Mouse (Mus musculus) ES-Bruce4 (cell line): ENCODE measurements around the gene Ipp. TPM values are rescaled to one million over a fixed set of nuclear protein-coding genes. Genes with fewer than 3 reads are reported as not detected.

Experiments used
- H3K27ac ChIP-seq: 2 replicates; pipeline ENCODE4 v1.5.1; 2012; ENCODE audit warnings: low read length, inconsistent platforms; ENCODE audit not compliant: insufficient read depth
- H3K27me3 ChIP-seq: 2 replicates; pipeline ENCODE4 v1.6.1; 2012; ENCODE audit warnings: mild to moderate bottlenecking, low read length, inconsistent platforms; ENCODE audit not compliant: control insufficient read depth, poor library complexity, insufficient read depth, severe bottlenecking
- H3K36me3 ChIP-seq: 2 replicates; pipeline ENCODE4 v1.6.1; 2012; ENCODE audit warnings: inconsistent platforms, mild to moderate bottlenecking, low read length, moderate library complexity; ENCODE audit not compliant: control insufficient read depth, poor library complexity, insufficient read depth, severe bottlenecking
- H3K4me1 ChIP-seq: one replicate; pipeline ENCODE4 v1.8.1; 2011; ENCODE audit warnings: low read length; ENCODE audit not compliant: control insufficient read depth, insufficient read depth
- H3K4me3 ChIP-seq: 2 replicates; pipeline ENCODE4 v1.5.1; 2011; ENCODE audit warnings: low read depth, mild to moderate bottlenecking, low read length
- H3K9ac ChIP-seq: 2 replicates; pipeline ENCODE4 v1.6.1; 2012; ENCODE audit warnings: low read depth, mild to moderate bottlenecking, inconsistent platforms; ENCODE audit not compliant: poor library complexity, severe bottlenecking
- H3K9me3 ChIP-seq: replicated peaks from 2 replicates; pipeline ENCODE4 v1.6.1; 2012; ENCODE audit warnings: mild to moderate bottlenecking, low read length, inconsistent platforms; ENCODE audit not compliant: control insufficient read depth, poor library complexity, insufficient read depth, severe bottlenecking
- CTCF ChIP-seq: IDR thresholded peaks from one replicate; pipeline ENCODE4 v1.8.1; 2011; ENCODE audit warnings: low read depth, low read length
- EP300 ChIP-seq: IDR thresholded peaks from 2 replicates; pipeline ENCODE4 v1.6.1; 2011; ENCODE audit warnings: low read depth, low read length; ENCODE audit not compliant: insufficient read depth
- POLR2A ChIP-seq: IDR thresholded peaks from one replicate; pipeline ENCODE4 v1.8.1; 2011; ENCODE audit warnings: low read length; ENCODE audit not compliant: insufficient read depth
- polyA plus RNA-seq: library from polyadenylated mRNA; stranded (reverse); fragments of >200 nt; gene quantifications from 2 replicates; pipeline ENCODE4 v1.2.4, GENCODE M21; 2011; ENCODE audit warnings: low read depth; ENCODE audit not compliant: missing spikeins, insufficient read depth, insufficient read length

The Ipp gene
- polyA plus RNA-seq, 1 experiment = 13.2 TPM

- no peaks in the 10 kb centered on the region for H3K27me3 ChIP-seq
- H3K4me3 ChIP-seq = no peak overlapping the region
- H3K9ac ChIP-seq = no peak overlapping the region
- no peaks in the 10 kb centered on the region for H3K36me3 ChIP-seq
- no peaks in the 10 kb centered on the region for H3K9me3 ChIP-seq
- no peak for TF ChIP-seq CTCF
- TF ChIP-seq POLR2A = no peak
- TF ChIP-seq EP300 = no peak
- no peak overlapping the region for H3K27ac ChIP-seq
- no peaks in the 10 kb centered on the region for H3K4me1 ChIP-seq
Measured at GRCm38 (mm10) chr4:116483476-116483875, 23.9 kb upstream of the Ipp start.

- no peaks in the 10 kb centered on the region for H3K27me3 ChIP-seq
Measured at GRCm38 (mm10) chr4:116491119-116491536, 16.2 kb upstream of the Ipp start.

GRCm38 (mm10) chr4:116491886-116492285 is 15.5 kb upstream of the Ipp start:
- TF ChIP-seq CTCF = no peak
- no peak for TF ChIP-seq POLR2A
- TF ChIP-seq EP300 = no peak
- Histone ChIP-seq H3K27me3 (no peaks in the 10 kb centered on the region), H3K36me3 (no peaks in the 10 kb centered on the region), H3K9me3 (no peaks in the 10 kb centered on the region), H3K9ac (no peak overlapping the region), H3K27ac (no peak overlapping the region), H3K4me1 (no peaks in the 10 kb centered on the region), H3K4me3 (no peak overlapping the region)

More at GRCm38 (mm10) chr4:116491119-116491536, 16.2 kb upstream of the Ipp start:
- Histone ChIP-seq H3K4me3 (no peak overlapping the region), H3K4me1 (no peaks in the 10 kb centered on the region), H3K27ac (no peak overlapping the region), H3K36me3 (no peaks in the 10 kb centered on the region), H3K9me3 (no peaks in the 10 kb centered on the region), H3K9ac (no peak overlapping the region)
- TF ChIP-seq POLR2A (no peak), EP300 (no peak)

- no peak overlapping the region for H3K4me3 ChIP-seq
- no peak for TF ChIP-seq POLR2A
- TF ChIP-seq EP300 = no peak
- TF ChIP-seq CTCF = no peak
- H3K27me3 ChIP-seq = no peaks in the 10 kb centered on the region
- no peaks in the 10 kb centered on the region for H3K36me3 ChIP-seq
- H3K4me1 ChIP-seq = no peaks in the 10 kb centered on the region
- no peaks in the 10 kb centered on the region for H3K9me3 ChIP-seq
- no peak overlapping the region for H3K9ac ChIP-seq
- H3K27ac ChIP-seq = no peak overlapping the region
Measured at GRCm38 (mm10) chr4:116492460-116492859, 14.9 kb upstream of the Ipp start.

GRCm38 (mm10) chr4:116493646-116494045 is 13.7 kb upstream of the Ipp start:
- H3K27ac ChIP-seq = no peak overlapping the region
- H3K4me3 ChIP-seq = no peak overlapping the region
- H3K4me1 ChIP-seq = no peaks in the 10 kb centered on the region
- TF ChIP-seq POLR2A (no peak), EP300 (no peak), CTCF (no peak)
- H3K9me3 ChIP-seq = no peaks in the 10 kb centered on the region
- H3K36me3 ChIP-seq = no peaks in the 10 kb centered on the region
- no peak overlapping the region for H3K9ac ChIP-seq
- no peaks in the 10 kb centered on the region for H3K27me3 ChIP-seq

- no peak overlapping the region for H3K4me3 ChIP-seq
- no peak overlapping the region for H3K27ac ChIP-seq
- no peaks in the 10 kb centered on the region for H3K4me1 ChIP-seq
- no peaks in the 10 kb centered on the region for H3K36me3 ChIP-seq
- no peaks in the 10 kb centered on the region for H3K9me3 ChIP-seq
- no peak for TF ChIP-seq EP300
- TF ChIP-seq POLR2A = no peak
- no peak for TF ChIP-seq CTCF
- no peak overlapping the region for H3K9ac ChIP-seq
- H3K27me3 ChIP-seq = no peaks in the 10 kb centered on the region
Measured at GRCm38 (mm10) chr4:116499978-116500377, 7.4 kb upstream of the Ipp start.
